Mouse (Mus musculus) myocyte (in vitro differentiated cells): ENCODE data around the gene Gtf3c6. TPM values are rescaled to one million over a fixed set of nuclear protein-coding genes. Genes with fewer than 3 reads are reported as not detected.

Experiments used
- H3K27me3 ChIP-seq: one replicate; pipeline ENCODE4 v1.6.1; 2011; ENCODE audit not compliant: control insufficient read depth, insufficient read depth, insufficient read length
- H3K36me3 ChIP-seq: one replicate; pipeline ENCODE4 v1.6.1; 2011; ENCODE audit not compliant: control insufficient read depth, insufficient read depth
- H3K4me2 ChIP-seq: one replicate; pipeline ENCODE4 v1.6.1; 2011; ENCODE audit warnings: low read depth, control low read depth
- H3K4me3 ChIP-seq: one replicate; pipeline ENCODE4 v1.5.1; 2011; ENCODE audit warnings: mild to moderate bottlenecking, control low read depth, moderate library complexity
- H3K79me2 ChIP-seq: one replicate; pipeline ENCODE4 v1.6.1; 2011; ENCODE audit not compliant: control insufficient read depth, insufficient read depth
- H3ac ChIP-seq: one replicate; pipeline ENCODE4 v1.6.1; 2011; ENCODE audit not compliant: control insufficient read depth, insufficient read length
- CEBPB ChIP-seq: IDR thresholded peaks from 2 replicates; pipeline ENCODE4 v1.6.1; 2011; ENCODE audit warnings: mild to moderate bottlenecking, moderate library complexity; ENCODE audit not compliant: poor library complexity, insufficient read depth, severe bottlenecking
- E2F4 ChIP-seq: IDR thresholded peaks from one replicate; pipeline ENCODE4 v1.6.1; 2011; ENCODE audit warnings: mild to moderate bottlenecking, control low read depth, moderate library complexity; ENCODE audit not compliant: insufficient read depth
- MAX ChIP-seq: IDR thresholded peaks from one replicate; pipeline ENCODE4 v1.6.1; 2011; ENCODE audit warnings: low read depth, mild to moderate bottlenecking, control low read depth
- MYOD1 ChIP-seq, 3 experiments: IDR thresholded peaks; one replicate each; pipeline ENCODE4 v1.6.1; 2011; ENCODE audit warnings: control low read depth in 2 of 3, low read depth in 2 of 3, mild to moderate bottlenecking in 2 of 3, moderate library complexity in 1 of 3; ENCODE audit not compliant: insufficient read length in 2 of 3, control insufficient read depth in 1 of 3
- MYOG ChIP-seq, 3 experiments: IDR thresholded peaks; one replicate each; pipeline ENCODE4 v1.6.1; 2011; ENCODE audit warnings: control low read depth in 2 of 3, low read depth in 2 of 3, mild to moderate bottlenecking in 2 of 3; ENCODE audit not compliant: insufficient read length in 2 of 3, control insufficient read depth in 1 of 3, insufficient read depth in 1 of 3
- POLR2A ChIP-seq: IDR thresholded peaks from one replicate; pipeline ENCODE4 v1.6.1; 2011; ENCODE audit warnings: low read depth, mild to moderate bottlenecking, control low read depth, moderate library complexity; ENCODE audit not compliant: insufficient read length
- POLR2AphosphoS2 ChIP-seq: IDR thresholded peaks from one replicate; pipeline ENCODE4 v1.6.1; 2011; ENCODE audit warnings: low read depth, control low read depth; ENCODE audit not compliant: insufficient read length
- REST ChIP-seq: IDR thresholded peaks from one replicate; pipeline ENCODE4 v1.6.1; 2011; ENCODE audit warnings: mild to moderate bottlenecking, control low read depth, moderate library complexity; ENCODE audit not compliant: insufficient read depth, insufficient read length
- SRF ChIP-seq: IDR thresholded peaks from one replicate; pipeline ENCODE4 v1.6.1; 2011; ENCODE audit warnings: low read depth; ENCODE audit not compliant: control insufficient read depth, insufficient read length
- TCF12 ChIP-seq: IDR thresholded peaks from one replicate; pipeline ENCODE4 v1.6.1; 2011; ENCODE audit warnings: mild to moderate bottlenecking, control low read depth; ENCODE audit not compliant: poor library complexity, insufficient read depth, severe bottlenecking
- TCF3 ChIP-seq: IDR thresholded peaks from one replicate; pipeline ENCODE4 v1.6.1; 2011; ENCODE audit warnings: low read depth, control low read depth; ENCODE audit not compliant: insufficient read length
- USF1 ChIP-seq: IDR thresholded peaks from one replicate; pipeline ENCODE4 v1.6.1; 2011; ENCODE audit warnings: low read depth, mild to moderate bottlenecking, control low read depth, moderate library complexity
- polyA plus RNA-seq: library from polyadenylated mRNA; unstranded; fragments of >200 nt; fragmentation: generic; extraction: Trizol; gene quantifications from one replicate; pipeline ENCODE4 v1.2.1, GENCODE M21; 2012; ENCODE audit warnings: missing spikeins

Gtf3c6 gene
- polyA plus RNA-seq, 1 experiment = 24.5 TPM

DNA sequence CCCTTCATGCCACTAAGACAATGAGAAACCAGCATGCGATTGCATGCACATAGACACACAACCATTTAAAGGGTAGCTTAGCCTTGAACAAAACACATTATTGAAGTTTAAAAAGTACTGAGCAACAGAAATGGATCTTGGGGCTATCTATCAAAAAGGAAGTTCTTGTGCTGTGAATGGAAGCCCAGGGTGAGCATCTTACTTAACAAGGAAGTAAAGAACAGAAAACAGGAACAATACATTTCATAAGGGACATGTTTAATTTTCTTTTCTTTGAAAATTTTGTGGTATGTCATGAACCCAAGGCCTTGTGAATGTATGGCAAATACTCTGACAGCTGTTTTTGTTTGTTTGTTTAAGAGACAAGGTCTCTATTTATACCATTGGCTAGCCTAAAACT is 28.2 kb downstream of the Gtf3c6 start:
- Histone ChIP-seq H3K36me3 (peaks cover 47% of the 10 kb centered on the region), H3K4me2 (no peak overlapping the region), H3K27me3 (no peaks in the 10 kb centered on the region), H3K79me2 (no peaks in the 10 kb centered on the region), H3K4me3 (no peak overlapping the region), H3ac (no peak overlapping the region)
- no peak for TF ChIP-seq USF1

DNA sequence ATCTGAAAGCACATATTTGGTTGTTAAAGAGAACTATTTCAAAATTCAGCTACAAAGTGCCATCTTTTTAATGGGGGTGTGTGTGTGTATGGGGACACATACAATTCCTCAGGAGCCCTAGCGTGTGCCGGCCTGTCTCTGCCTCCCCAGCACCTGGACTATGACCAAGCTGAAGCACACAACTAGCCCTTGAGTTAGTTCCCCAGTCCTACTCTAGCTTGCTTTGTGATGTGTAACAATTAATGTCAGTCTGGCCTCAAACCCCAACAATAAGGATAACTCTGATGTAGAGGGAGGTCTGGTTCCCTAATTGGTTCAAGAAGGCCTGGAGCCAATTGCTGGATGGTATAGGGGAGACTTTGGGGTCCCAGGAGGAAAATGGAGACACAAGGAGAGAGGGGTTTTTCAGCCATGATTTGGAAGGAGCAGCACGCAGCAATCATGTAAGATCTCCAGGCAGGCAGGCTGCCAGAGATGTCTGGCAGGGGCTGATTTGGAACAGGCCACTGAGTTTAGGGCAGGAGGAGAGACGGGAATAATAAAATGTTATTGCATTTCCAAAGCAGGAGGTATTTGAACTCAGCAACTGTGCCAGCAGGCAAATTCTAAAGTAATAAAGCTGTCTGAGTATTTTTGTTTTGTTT is 30.1 kb downstream of the Gtf3c6 start:
- Histone ChIP-seq H3K36me3 (peaks cover 48% of the 10 kb centered on the region), H3K79me2 (no peaks in the 10 kb centered on the region), H3K4me3 (no peak overlapping the region), H3K4me2 (no peak overlapping the region), H3K27me3 (no peaks in the 10 kb centered on the region), H3ac (no peak overlapping the region)
- TF ChIP-seq E2F4 (no peak), MAX (no peak), TCF3 (no peak), CEBPB (no peak), MYOG (IDR thresholded peaks at IDR 0.05; ENCODE audit: control insufficient read depth in 1 of 3, insufficient read depth in 1 of 3, insufficient read length in 2 of 3, low read depth in 2 of 3) (no peak), MYOD1 (IDR thresholded peaks at IDR 0.05; ENCODE audit: control insufficient read depth in 1 of 3, insufficient read length in 2 of 3, low read depth in 2 of 3) (no peak), TCF12 (no peak), POLR2A (no peak), POLR2AphosphoS2 (no peak)

DNA sequence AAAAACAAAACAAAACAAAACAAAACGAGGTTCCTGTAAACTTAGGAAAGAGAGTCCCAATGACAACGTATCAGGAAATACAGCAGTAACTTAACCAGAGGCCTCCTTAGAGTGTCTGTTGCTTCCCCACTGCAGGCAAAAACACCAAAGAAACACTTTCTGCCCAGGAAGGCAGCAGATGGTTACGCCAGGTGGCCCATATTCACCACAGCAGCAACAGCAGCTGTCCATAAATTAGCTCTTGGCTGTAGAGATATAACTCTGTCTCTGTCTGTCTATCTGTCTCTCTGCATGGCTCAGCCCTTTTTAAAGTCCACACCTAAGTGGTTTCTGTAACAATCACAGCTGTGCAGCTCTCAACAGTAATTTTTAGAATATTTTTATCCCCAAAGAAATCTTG is 39.0 kb downstream of the Gtf3c6 start:
- Histone ChIP-seq H3ac (no peak overlapping the region), H3K27me3 (no peaks in the 10 kb centered on the region), H3K79me2 (no peaks in the 10 kb centered on the region), H3K36me3 (peaks cover 3% of the 10 kb centered on the region), H3K4me2 (peak overlapping the region; percentile 6), H3K4me3 (no peak overlapping the region)
- TF ChIP-seq TCF12 (peak; percentile 47), E2F4 (no peak), MYOD1 (IDR thresholded peaks at IDR 0.05; ENCODE audit: control insufficient read depth in 1 of 3, insufficient read length in 2 of 3, low read depth in 2 of 3) (peak in 2 of 3 experiments; percentile 66 to 78), REST (no peak), POLR2AphosphoS2 (no peak), TCF3 (peak; percentile 26), USF1 (no peak), MAX (no peak), CEBPB (no peak), POLR2A (no peak), SRF (no peak), MYOG (IDR thresholded peaks at IDR 0.05; ENCODE audit: control insufficient read depth in 1 of 3, insufficient read depth in 1 of 3, insufficient read length in 2 of 3, low read depth in 2 of 3) (peak in 2 of 3 experiments; percentile 18 to 65)

DNA sequence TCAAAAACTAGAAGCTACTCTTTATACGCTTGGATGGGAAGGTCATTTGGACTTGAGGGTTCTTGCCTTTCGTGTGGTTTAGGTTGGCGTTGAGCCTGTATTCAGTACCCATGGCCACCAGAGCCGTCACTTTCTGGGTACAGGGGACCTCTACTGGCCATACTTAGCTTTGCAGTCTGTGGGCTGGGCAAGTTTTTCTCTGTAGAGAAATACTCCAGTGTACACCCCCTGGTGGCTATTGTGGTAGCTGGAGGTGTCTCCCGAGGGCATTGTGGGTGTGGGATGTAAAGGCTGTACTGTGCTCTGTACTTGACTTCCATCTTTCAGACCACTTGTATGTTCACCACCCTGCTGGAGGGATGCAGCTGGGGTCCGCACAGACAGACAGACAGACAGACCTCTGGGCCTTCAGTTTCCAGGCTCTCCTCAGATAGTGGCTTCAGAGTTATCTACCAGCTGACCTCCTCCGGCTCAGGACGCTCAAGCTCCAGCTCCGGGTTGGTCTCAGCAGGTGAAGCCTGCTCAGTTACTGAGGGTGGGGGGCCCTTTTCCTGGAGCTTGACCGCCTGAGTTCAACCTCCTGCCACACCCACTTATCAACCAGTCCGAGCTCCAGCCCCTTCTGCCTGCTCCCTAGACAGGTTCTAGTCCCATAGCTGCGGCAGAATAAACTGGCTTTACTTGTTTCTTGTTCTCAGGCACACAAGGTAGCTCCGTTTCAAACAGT is 45.3 kb downstream of the Gtf3c6 start:
- TF ChIP-seq POLR2A (no peak), E2F4 (no peak), MAX (no peak)
- H3K4me2 ChIP-seq = no peak overlapping the region
- no peaks in the 10 kb centered on the region for H3K27me3 ChIP-seq

More for the DNA sequence above, 45.3 kb downstream of the Gtf3c6 start:
- Histone ChIP-seq H3ac (no peak overlapping the region), H3K79me2 (no peaks in the 10 kb centered on the region), H3K4me3 (no peak overlapping the region), H3K36me3 (no peaks in the 10 kb centered on the region)

Other genes with a start within 250 kb of the Gtf3c6 start
- gene Mfsd4b1, start 232.8 kb downstream of the Gtf3c6 start, polyA plus RNA-seq = 0.11 TPM
- gene Slc16a10, start 115.8 kb downstream of the Gtf3c6 start, polyA plus RNA-seq = 3.5 TPM
- 22.3 TPM for gene Rpf2, start 11.1 kb downstream of the Gtf3c6 start, polyA plus RNA-seq
- 34.0 TPM for gene Amd1, start 44.1 kb upstream of the Gtf3c6 start, polyA plus RNA-seq
- 5.3 TPM for gene Cdk19, start 81.5 kb upstream of the Gtf3c6 start, polyA plus RNA-seq